Mouse (Mus musculus): Measurements from ENCODE around the gene Unc80. TPM values are rescaled to one million over a fixed set of nuclear protein-coding genes. Genes with fewer than 3 reads are reported as not detected.

Unc80 gene
- polyA plus RNA-seq, 1 experiment from 2014 or later, result 1.0 TPM

GRCm38 (mm10) chr1:66562332-66562731 is 94.2 kb downstream of the Unc80 start:
- no peaks in the 10 kb centered on the region for H3K27me3 ChIP-seq (ENCODE audit: control insufficient read depth, insufficient read depth, low read length)
- no peaks in the 10 kb centered on the region for H3K36me3 ChIP-seq (ENCODE audit: control insufficient read depth, insufficient read depth, low read length)
- no peaks in the 10 kb centered on the region for H3K9me3 ChIP-seq (ENCODE audit: control insufficient read depth, low read length)
- H3K4me3 ChIP-seq (ENCODE audit: low read depth, low read length), result no peak overlapping the region
- ATAC-seq (ENCODE audit: insufficient read depth, low FRiP score, low TSS enrichment) (no peak), DNase-seq (ENCODE audit: low spot score) (no peak)
- H3K9ac ChIP-seq (ENCODE audit: low read length), result no peak overlapping the region
- no peaks in the 10 kb centered on the region for H3K4me1 ChIP-seq (ENCODE audit: control insufficient read depth, insufficient read depth, low read length)
- WGBS, result 77% methylated on average over 2 of the region's 2 CpGs
- no peak overlapping the region for H3K4me2 ChIP-seq (ENCODE audit: low read depth)
- H3K27ac ChIP-seq (ENCODE audit: low read depth, low read length), result no peak overlapping the region

GRCm38 (mm10) chr1:66569736-66570135 is 101.6 kb downstream of the Unc80 start:
- Histone ChIP-seq H3K4me1 (ENCODE audit: control insufficient read depth, insufficient read depth, low read length) (no peaks in the 10 kb centered on the region), H3K27me3 (ENCODE audit: control insufficient read depth, insufficient read depth, low read length) (no peaks in the 10 kb centered on the region), H3K36me3 (ENCODE audit: control insufficient read depth, insufficient read depth, low read length) (no peaks in the 10 kb centered on the region), H3K4me3 (ENCODE audit: low read depth, low read length) (no peak overlapping the region), H3K9ac (ENCODE audit: low read length) (no peak overlapping the region), H3K9me3 (ENCODE audit: control insufficient read depth, low read length) (no peaks in the 10 kb centered on the region), H3K4me2 (ENCODE audit: low read depth) (no peak overlapping the region), H3K27ac (ENCODE audit: low read depth, low read length) (no peak overlapping the region)
- DNase-seq (ENCODE audit: low spot score), result no peak
- WGBS, result 81% methylated on average over 13 of the region's 13 CpGs
- ATAC-seq (ENCODE audit: insufficient read depth, low FRiP score, low TSS enrichment), result no peak

GRCm38 (mm10) chr1:66597163-66597788 is 129.1 kb downstream of the Unc80 start:
- Histone ChIP-seq H3K4me2 (ENCODE audit: low read depth) (no peak overlapping the region), H3K9ac (ENCODE audit: low read length) (no peak overlapping the region), H3K4me3 (ENCODE audit: low read depth, low read length) (no peak overlapping the region), H3K9me3 (ENCODE audit: control insufficient read depth, low read length) (no peaks in the 10 kb centered on the region), H3K4me1 (ENCODE audit: control insufficient read depth, insufficient read depth, low read length) (no peaks in the 10 kb centered on the region), H3K36me3 (ENCODE audit: control insufficient read depth, insufficient read depth, low read length) (no peaks in the 10 kb centered on the region), H3K27ac (ENCODE audit: low read depth, low read length) (no peak overlapping the region), H3K27me3 (ENCODE audit: control insufficient read depth, insufficient read depth, low read length) (no peaks in the 10 kb centered on the region)
- DNase-seq (ENCODE audit: low spot score) (no peak), ATAC-seq (ENCODE audit: insufficient read depth, low FRiP score, low TSS enrichment) (no peak)

GRCm38 (mm10) chr1:66608304-66608703 is 140.1 kb downstream of the Unc80 start:
- Histone ChIP-seq H3K9me3 (ENCODE audit: control insufficient read depth, low read length) (no peaks in the 10 kb centered on the region), H3K27ac (ENCODE audit: low read depth, low read length) (no peak overlapping the region), H3K4me2 (ENCODE audit: low read depth) (no peak overlapping the region), H3K36me3 (ENCODE audit: control insufficient read depth, insufficient read depth, low read length) (no peaks in the 10 kb centered on the region), H3K9ac (ENCODE audit: low read length) (no peak overlapping the region), H3K4me3 (ENCODE audit: low read depth, low read length) (no peak overlapping the region), H3K4me1 (ENCODE audit: control insufficient read depth, insufficient read depth, low read length) (no peaks in the 10 kb centered on the region), H3K27me3 (ENCODE audit: control insufficient read depth, insufficient read depth, low read length) (no peaks in the 10 kb centered on the region)
- ATAC-seq (ENCODE audit: insufficient read depth, low FRiP score, low TSS enrichment), result no peak
- WGBS, result 91% methylated on average over 4 of the region's 4 CpGs
- no peak for DNase-seq (ENCODE audit: low spot score)

GRCm38 (mm10) chr1:66617188-66617587 is 149.0 kb downstream of the Unc80 start:
- Histone ChIP-seq H3K9ac (ENCODE audit: low read length) (no peak overlapping the region), H3K9me3 (ENCODE audit: control insufficient read depth, low read length) (no peaks in the 10 kb centered on the region), H3K27ac (ENCODE audit: low read depth, low read length) (no peak overlapping the region), H3K4me3 (ENCODE audit: low read depth, low read length) (no peak overlapping the region), H3K4me1 (ENCODE audit: control insufficient read depth, insufficient read depth, low read length) (no peaks in the 10 kb centered on the region), H3K4me2 (ENCODE audit: low read depth) (no peak overlapping the region), H3K36me3 (ENCODE audit: control insufficient read depth, insufficient read depth, low read length) (no peaks in the 10 kb centered on the region), H3K27me3 (ENCODE audit: control insufficient read depth, insufficient read depth, low read length) (no peaks in the 10 kb centered on the region)
- ATAC-seq (ENCODE audit: insufficient read depth, low FRiP score, low TSS enrichment), result no peak
- WGBS, result 56% methylated on average over 2 of the region's 2 CpGs
- no peak for DNase-seq (ENCODE audit: low spot score)

GRCm38 (mm10) chr1:66638177-66638576 is 170.0 kb downstream of the Unc80 start:
- no peak overlapping the region for H3K27ac ChIP-seq (ENCODE audit: low read depth, low read length)
- ATAC-seq (ENCODE audit: insufficient read depth, low FRiP score, low TSS enrichment), result no peak
- no peak for DNase-seq (ENCODE audit: low spot score)
- 56% methylated on average over 2 of the region's 2 CpGs for WGBS
- H3K4me2 ChIP-seq (ENCODE audit: low read depth), result no peak overlapping the region
- no peak overlapping the region for H3K9ac ChIP-seq (ENCODE audit: low read length)
- no peaks in the 10 kb centered on the region for H3K27me3 ChIP-seq (ENCODE audit: control insufficient read depth, insufficient read depth, low read length)
- no peaks in the 10 kb centered on the region for H3K36me3 ChIP-seq (ENCODE audit: control insufficient read depth, insufficient read depth, low read length)
- no peaks in the 10 kb centered on the region for H3K4me1 ChIP-seq (ENCODE audit: control insufficient read depth, insufficient read depth, low read length)
- no peak overlapping the region for H3K4me3 ChIP-seq (ENCODE audit: low read depth, low read length)
- H3K9me3 ChIP-seq (ENCODE audit: control insufficient read depth, low read length), result no peaks in the 10 kb centered on the region

- ATAC-seq (ENCODE audit: insufficient read depth, low FRiP score, low TSS enrichment) (no peak), DNase-seq (ENCODE audit: low spot score) (no peak)
- no peaks in the 10 kb centered on the region for H3K4me1 ChIP-seq (ENCODE audit: control insufficient read depth, insufficient read depth, low read length)
- no peaks in the 10 kb centered on the region for H3K36me3 ChIP-seq (ENCODE audit: control insufficient read depth, insufficient read depth, low read length)
- H3K27ac ChIP-seq (ENCODE audit: low read depth, low read length), result no peak overlapping the region
- H3K4me3 ChIP-seq (ENCODE audit: low read depth, low read length), result no peak overlapping the region
- H3K9me3 ChIP-seq (ENCODE audit: control insufficient read depth, low read length), result no peaks in the 10 kb centered on the region
- H3K9ac ChIP-seq (ENCODE audit: low read length), result no peak overlapping the region
- H3K4me2 ChIP-seq (ENCODE audit: low read depth), result no peak overlapping the region
- H3K27me3 ChIP-seq (ENCODE audit: control insufficient read depth, insufficient read depth, low read length), result no peaks in the 10 kb centered on the region
These were observed 178.7 kb downstream of the Unc80 start for GRCm38 (mm10) chr1:66646894-66647293.

- H3K27me3 ChIP-seq (ENCODE audit: control insufficient read depth, insufficient read depth, low read length), result no peaks in the 10 kb centered on the region
- ATAC-seq (ENCODE audit: insufficient read depth, low FRiP score, low TSS enrichment), result no peak
- no peak overlapping the region for H3K9ac ChIP-seq (ENCODE audit: low read length)
- 92% methylated on average over 6 of the region's 6 CpGs for WGBS
- H3K36me3 ChIP-seq (ENCODE audit: control insufficient read depth, insufficient read depth, low read length), result no peaks in the 10 kb centered on the region
- H3K4me2 ChIP-seq (ENCODE audit: low read depth), result no peak overlapping the region
- no peak overlapping the region for H3K4me3 ChIP-seq (ENCODE audit: low read depth, low read length)
- H3K9me3 ChIP-seq (ENCODE audit: control insufficient read depth, low read length), result no peaks in the 10 kb centered on the region
- no peaks in the 10 kb centered on the region for H3K4me1 ChIP-seq (ENCODE audit: control insufficient read depth, insufficient read depth, low read length)
- H3K27ac ChIP-seq (ENCODE audit: low read depth, low read length), result no peak overlapping the region
- DNase-seq (ENCODE audit: low spot score), result no peak
These were observed 181.4 kb downstream of the Unc80 start for GRCm38 (mm10) chr1:66649568-66649967.

- Histone ChIP-seq H3K27ac (ENCODE audit: low read depth, low read length) (no peak overlapping the region), H3K36me3 (ENCODE audit: control insufficient read depth, insufficient read depth, low read length) (no peaks in the 10 kb centered on the region), H3K27me3 (ENCODE audit: control insufficient read depth, insufficient read depth, low read length) (no peaks in the 10 kb centered on the region), H3K4me2 (ENCODE audit: low read depth) (no peak overlapping the region), H3K4me1 (ENCODE audit: control insufficient read depth, insufficient read depth, low read length) (no peaks in the 10 kb centered on the region), H3K9ac (ENCODE audit: low read length) (no peak overlapping the region), H3K9me3 (ENCODE audit: control insufficient read depth, low read length) (no peaks in the 10 kb centered on the region), H3K4me3 (ENCODE audit: low read depth, low read length) (no peak overlapping the region)
- DNase-seq (ENCODE audit: low spot score) (no peak), ATAC-seq (ENCODE audit: insufficient read depth, low FRiP score, low TSS enrichment) (no peak)
- WGBS, result 83% methylated on average over 1 of the region's 1 CpGs
These were observed 181.8 kb downstream of the Unc80 start for GRCm38 (mm10) chr1:66650006-66650405.

All from neural tube, embryonic 11.5 days (tissue).